Mouse (Mus musculus) B cell, adult (primary cell): ENCODE results near the gene Sptbn4. TPM values are rescaled to one million over a fixed set of nuclear protein-coding genes. Genes with fewer than 3 reads are reported as not detected.

Experiments used
- total RNA-seq: library from RNA; stranded (reverse); gene quantifications from 4 replicates; pipeline ENCODE4 v1.2.4, GENCODE M21; 2023; ENCODE audit not compliant: inconsistent age

Gene Sptbn4
- total RNA-seq, result 0.16 to 0.55 TPM (median 0.27 TPM) in 3 of 4 replicates, not detected in the other

GRCm38 (mm10) chr7:27447419-27448286 is at the start of gene Sptbn4, which contains the start of gene Blvrb:
Gene Sptbn4 (minus strand): TSS chr7:27447686.
Gene Blvrb (plus strand): TSS chr7:27447978.

GRCm38 (mm10) chr7:27486770-27487697 is 39.5 kb upstream of the Sptbn4 start, which contains the start of gene Sertad1:
Gene Sertad1 (plus strand): TSS chr7:27486910.

GRCm38 (mm10) chr7:27473156-27473834 is 25.8 kb upstream of the Sptbn4 start, which contains the start of gene Sertad3:
Gene Sertad3 (plus strand): TSS chr7:27473768.

GRCm38 (mm10) chr7:27356861-27357594 is 90.5 kb downstream of the Sptbn4 start, which contains the start of gene Gm20479:
Gene Gm20479 (minus strand): TSS chr7:27357419.

GRCm38 (mm10) chr7:27355745-27356240 is 91.7 kb downstream of the Sptbn4 start, which contains the start of gene Shkbp1:
Gene Shkbp1 (minus strand): TSS chr7:27356019.

GRCm38 (mm10) chr7:27337175-27337853 is 110.2 kb downstream of the Sptbn4 start, which contains the start of gene Ltbp4:
Gene Ltbp4 (minus strand): TSS chr7:27337692.

Other genes starting within 250 kb of the Sptbn4 start
- 16.9 to 22.1 TPM (median 20.3 TPM) in 4 replicates for gene Itpkc, start 219.0 kb downstream of the Sptbn4 start, total RNA-seq
- 25.8 to 31.0 TPM (median 27.4 TPM) in 4 replicates for gene Coq8b, start 214.7 kb downstream of the Sptbn4 start, total RNA-seq
- gene Numbl, start 189.3 kb downstream of the Sptbn4 start, total RNA-seq, result 1.4 to 3.2 TPM (median 1.6 TPM) in 4 replicates
- gene Ltbp4, start 110.0 kb downstream of the Sptbn4 start, total RNA-seq, result 0.87 to 0.97 TPM (median 0.93 TPM) in 4 replicates
- 87.2 to 119 TPM (median 99.9 TPM) in 4 replicates for gene Shkbp1, start 91.7 kb downstream of the Sptbn4 start, total RNA-seq
- gene Gm20479, start 90.3 kb downstream of the Sptbn4 start, total RNA-seq, result not detected in 4 replicates
- gene Blvrb, start 292 bp upstream of the Sptbn4 start, total RNA-seq, result 75.0 to 85.2 TPM (median 79.0 TPM) in 4 replicates
- gene Sertad3, start 26.1 kb upstream of the Sptbn4 start, total RNA-seq, result 14.7 to 18.5 TPM (median 17.4 TPM) in 4 replicates
- 31.6 to 37.1 TPM (median 34.2 TPM) in 4 replicates for gene Sertad1, start 39.2 kb upstream of the Sptbn4 start, total RNA-seq
- 0.19 to 0.54 TPM (median 0.30 TPM) in 4 replicates for gene Prx, start 51.6 kb upstream of the Sptbn4 start, total RNA-seq
- not detected in 4 replicates for gene Hipk4, start 75.6 kb upstream of the Sptbn4 start, total RNA-seq
- 68.5 to 87.0 TPM (median 74.4 TPM) in 4 replicates for gene Pld3, start 105.5 kb upstream of the Sptbn4 start, total RNA-seq
- gene 2310022A10Rik, start 105.5 kb upstream of the Sptbn4 start, total RNA-seq, result 20.9 to 32.4 TPM (median 26.2 TPM) in 4 replicates
- 99.7 to 109 TPM (median 105 TPM) in 4 replicates for gene Akt2, start 143.9 kb upstream of the Sptbn4 start, total RNA-seq
- gene Ttc9b, start 206.2 kb upstream of the Sptbn4 start, total RNA-seq, result not detected in 4 replicates
- gene Map3k10, start 226.9 kb upstream of the Sptbn4 start, total RNA-seq, result 13.9 to 17.6 TPM (median 15.9 TPM) in 4 replicates
- 0.83 to 2.7 TPM (median 1.5 TPM) in 4 replicates for gene Zfp607b, start 241.7 kb upstream of the Sptbn4 start, total RNA-seq